Mouse (Mus musculus) olfactory bulb, adult 2 months (tissue): ENCODE measurements around the gene Hdac11.

Source experiments
- CTCF ChIP-seq: fragments of 200-500 bp; IDR thresholded peaks from 2 replicates; pipeline ENCODE4 v1.5.1; 2012; ENCODE audit warnings: low read depth, mild to moderate bottlenecking, low read length, moderate library complexity; ENCODE audit not compliant: insufficient read depth
- POLR2A ChIP-seq: fragments of 200-500 bp; IDR thresholded peaks from 2 replicates; pipeline ENCODE4 v1.6.1; 2012; ENCODE audit warnings: mild to moderate bottlenecking, low read depth, low read length, moderate library complexity; ENCODE audit not compliant: insufficient read depth

DNA sequence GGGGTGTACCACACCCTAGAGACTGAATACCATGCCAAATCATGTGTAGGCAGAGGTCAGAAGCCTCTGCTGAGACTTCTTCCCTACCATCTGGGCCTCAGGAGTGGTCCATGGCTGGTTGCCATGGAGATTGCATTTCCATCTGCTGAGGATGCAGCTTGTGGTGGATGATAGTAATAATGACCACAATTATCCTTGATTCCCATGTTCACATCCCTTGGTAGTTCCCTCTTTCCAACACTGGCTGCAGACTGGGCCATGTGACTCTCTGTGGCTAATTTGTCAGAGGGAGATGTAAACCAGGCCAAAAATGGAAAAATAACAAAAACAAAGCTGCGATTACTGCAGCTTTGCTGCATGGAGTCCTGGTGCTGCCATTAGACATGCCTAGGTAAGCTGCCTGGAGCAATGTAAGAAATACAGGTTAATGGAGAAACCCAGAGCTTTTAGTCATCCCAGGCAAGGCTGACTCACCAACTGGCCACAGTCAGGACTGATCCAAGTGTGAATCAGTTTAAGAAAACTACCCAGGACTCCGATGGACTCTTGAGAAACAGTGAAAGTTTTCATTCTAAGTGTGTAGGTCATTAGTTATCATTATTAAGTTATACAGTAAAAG lies 9.2 kb upstream of the Hdac11 start:
- TF ChIP-seq CTCF (no peak), POLR2A (no peak)
